19 mouse cellular contexts compared by ENCODE assay signal in the genomic region with DNA sequence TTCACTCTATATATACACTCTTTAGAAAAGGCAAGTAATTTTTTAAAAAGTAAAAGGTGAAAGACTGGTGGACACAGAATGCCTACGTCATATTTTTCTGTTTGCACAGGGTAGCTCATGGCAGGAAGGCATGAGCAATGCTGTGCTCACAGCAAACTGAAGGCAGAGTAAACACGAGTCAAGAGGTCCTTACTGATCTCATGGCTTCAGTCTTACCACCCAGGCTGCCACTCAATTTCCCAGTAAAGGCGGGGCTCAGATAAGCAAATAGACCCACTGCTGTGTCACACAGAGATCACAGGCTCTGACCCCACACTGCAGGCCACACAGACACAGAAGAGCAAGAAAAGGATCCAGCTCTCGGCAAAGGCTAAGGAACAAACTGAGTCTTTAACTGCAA.
DNase-seq lines count a peak whose midpoint lies in the region; ATAC-seq and TF ChIP-seq lines count a peak whose summit lies in the region.
"Had no signal": no experiment of that assay in that cellular context is flagged by ENCODE, and none has a peak within 500 bp of the region (broad histone marks: within the 10 kb centered on the region; RNA-seq: fewer than 3 reads in every experiment).

No protein-coding gene starts in this region.

- peak; percentile 76 for ATAC-seq in liver, embryonic 16.5 days (ENCODE audit: low read depth)
- ATAC-seq in midbrain, embryonic 14.5 days (ENCODE audit: low FRiP score, low TSS enrichment) = no peak
- ATAC-seq: forebrain, embryonic 15.5 days had no signal

- H3K9ac ChIP-seq in liver, embryonic 16.5 days (ENCODE audit: low read depth, low read length) = no peak overlapping the region
- H3K9ac ChIP-seq in midbrain, embryonic 14.5 days (replicated peaks; ENCODE audit: low read length) = no peak overlapping the region
- H3K9ac ChIP-seq: forebrain, embryonic 15.5 days; heart, embryonic 13.5 days; hindbrain, embryonic 15.5 days; neural tube, embryonic 13.5 days had no signal

- WGBS in liver, embryonic 16.5 days (ENCODE audit: insufficient replicate concordance) = 27% methylated on average over 4 of the region's 4 CpGs
- WGBS in midbrain, embryonic 14.5 days = 67% methylated on average over 4 of the region's 4 CpGs

- no peaks in the 10 kb centered on the region for H3K27me3 ChIP-seq in E14TG2a.4 (ENCODE audit: insufficient read depth, low read length)
- H3K27me3 ChIP-seq in liver, embryonic 16.5 days (ENCODE audit: control insufficient read depth, insufficient read depth, low read depth, low read length) = no peaks in the 10 kb centered on the region
- H3K27me3 ChIP-seq in midbrain, embryonic 14.5 days (ENCODE audit: control insufficient read depth, insufficient read depth, low read length) = no peaks in the 10 kb centered on the region
- H3K27me3 ChIP-seq: forebrain, embryonic 15.5 days; heart, embryonic 13.5 days; hindbrain, embryonic 15.5 days; neural tube, embryonic 13.5 days had no signal

- peak; percentile 62 for DNase-seq in ZHBTc4 (ENCODE audit: low read depth, low spot score)
- peak; percentile 4 to 33 for DNase-seq in lung, postnatal 4 days
- DNase-seq in midbrain, embryonic 14.5 days = no peak
- DNase-seq in urinary bladder, postnatal 36 days (ENCODE audit: low spot score in 2 of 2) = no peak
- no peak for DNase-seq in right cerebral cortex, adult 18-20 months
- DNase-seq: adrenal gland, adult 2 months; cerebellum, adult 11 months; cerebellum, postnatal 14 days; heart, postnatal 36 days; kidney, adult 2 months; kidney, postnatal 4 days; right cerebral cortex, postnatal 25 days had no signal

- H3K4me1 ChIP-seq in E14TG2a.4 (replicated peaks; ENCODE audit: low read depth, low read length) = peaks cover 14% of the 10 kb centered on the region
- no peaks in the 10 kb centered on the region for H3K4me1 ChIP-seq in liver, embryonic 16.5 days (ENCODE audit: control insufficient read depth, low read depth, low read length)
- H3K4me1 ChIP-seq in midbrain, embryonic 14.5 days (ENCODE audit: control insufficient read depth, insufficient read depth, low read length) = no peaks in the 10 kb centered on the region
- H3K4me1 ChIP-seq: embryonic facial prominence, embryonic 10.5 days; forebrain, embryonic 15.5 days; heart, embryonic 13.5 days; hindbrain, embryonic 15.5 days; neural tube, embryonic 13.5 days had no signal

- no peaks in the 10 kb centered on the region for H3K9me3 ChIP-seq in E14TG2a.4 (ENCODE audit: low read length)
- no peaks in the 10 kb centered on the region for H3K9me3 ChIP-seq in liver, embryonic 16.5 days (replicated peaks; ENCODE audit: control insufficient read depth, low read length)
- H3K9me3 ChIP-seq in midbrain, embryonic 14.5 days (ENCODE audit: control insufficient read depth, low read length) = no peaks in the 10 kb centered on the region
- H3K9me3 ChIP-seq: embryonic facial prominence, embryonic 10.5 days; forebrain, embryonic 15.5 days; heart, embryonic 13.5 days; hindbrain, embryonic 15.5 days; neural tube, embryonic 13.5 days had no signal

- H3K36me3 ChIP-seq in E14TG2a.4 (ENCODE audit: insufficient read depth, low read length) = no peaks in the 10 kb centered on the region
- no peaks in the 10 kb centered on the region for H3K36me3 ChIP-seq in liver, embryonic 16.5 days (ENCODE audit: control insufficient read depth, insufficient read depth)
- H3K36me3 ChIP-seq in midbrain, embryonic 14.5 days (ENCODE audit: control insufficient read depth, insufficient read depth, low read length) = no peaks in the 10 kb centered on the region
- H3K36me3 ChIP-seq: embryonic facial prominence, embryonic 10.5 days; forebrain, embryonic 15.5 days; heart, embryonic 13.5 days; hindbrain, embryonic 15.5 days; neural tube, embryonic 13.5 days had no signal

- no peak overlapping the region for H3K27ac ChIP-seq in liver, embryonic 16.5 days (ENCODE audit: low read length)
- H3K27ac ChIP-seq in midbrain, embryonic 14.5 days (replicated peaks; ENCODE audit: low read depth, low read length) = no peak overlapping the region
- H3K27ac ChIP-seq: embryonic facial prominence, embryonic 10.5 days; forebrain, embryonic 15.5 days; heart, embryonic 13.5 days; hindbrain, embryonic 15.5 days; neural tube, embryonic 13.5 days had no signal

- no peak overlapping the region for H3K4me2 ChIP-seq in liver, embryonic 16.5 days (ENCODE audit: low read depth, low read length)
- H3K4me2 ChIP-seq in midbrain, embryonic 14.5 days (ENCODE audit: low read length) = no peak overlapping the region
- H3K4me2 ChIP-seq: forebrain, embryonic 15.5 days; heart, embryonic 13.5 days; hindbrain, embryonic 15.5 days; neural tube, embryonic 13.5 days had no signal

- 0 out of 2 replicates have a peak overlapping the region, but pooled peaks have one; percentile 2 for H3K4me3 ChIP-seq in E14TG2a.4 (replicated peaks; ENCODE audit: low read length)
- H3K4me3 ChIP-seq in liver, embryonic 16.5 days (ENCODE audit: low read depth, low read length) = no peak overlapping the region
- H3K4me3 ChIP-seq in midbrain, embryonic 14.5 days (replicated peaks; ENCODE audit: low read depth, low read length) = no peak overlapping the region
- H3K4me3 ChIP-seq: embryonic facial prominence, embryonic 10.5 days; forebrain, embryonic 15.5 days; heart, embryonic 13.5 days; hindbrain, embryonic 15.5 days; neural tube, embryonic 13.5 days had no signal

- no peak for TF ChIP-seq CTCF in E14TG2a.4 (conservative IDR thresholded peaks at IDR 0.05; ENCODE audit: low read length)

Comparison
In these comparisons a context has a peak if more than half of its experiments do, and no peak if none do; other contexts are left out.
1. DNase-seq: peak in ZHBTc4 (single experiment) and lung, postnatal 4 days (2 of 2); none in midbrain, embryonic 14.5 days (single experiment), urinary bladder, postnatal 36 days (0 of 2) and right cerebral cortex, adult 18-20 months (single experiment).